9 mouse cellular contexts compared by ENCODE assay signal in the genomic region with DNA sequence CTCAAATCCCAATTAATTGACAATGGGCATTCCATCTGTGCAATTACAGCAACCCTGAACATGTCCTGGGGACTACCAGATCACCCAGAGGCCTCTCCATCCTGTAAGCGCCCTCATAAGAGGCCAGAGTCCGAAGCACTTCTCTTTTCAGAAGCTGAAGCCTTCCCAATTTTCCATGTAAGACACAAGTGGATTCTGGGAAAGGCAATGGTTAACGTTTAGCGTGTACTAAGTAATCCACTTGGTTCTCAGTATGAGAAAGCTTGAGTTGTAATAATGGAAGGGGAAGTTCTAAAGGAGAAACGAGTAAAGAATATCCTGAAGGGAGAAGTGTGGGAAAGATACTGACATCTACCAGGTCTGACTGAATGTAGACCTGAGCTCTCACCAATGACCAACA. TPM values are rescaled to one million over a fixed set of nuclear protein-coding genes. Genes with fewer than 3 reads are reported as not detected.
DNase-seq lines count a peak whose midpoint lies in the region; ATAC-seq lines count a peak whose summit lies in the region.
"Had no signal": no experiment of that assay in that cellular context is flagged by ENCODE, and none has a peak within 500 bp of the region (broad histone marks: within the 10 kb centered on the region; RNA-seq: fewer than 3 reads in every experiment).

No protein-coding gene starts in this region.

- no peaks in the 10 kb centered on the region for H3K4me1 ChIP-seq in erythroblast, embryonic 14.5 days (ENCODE audit: control insufficient read depth)
- no peaks in the 10 kb centered on the region for H3K4me1 ChIP-seq in brown adipose tissue, adult 24 weeks (ENCODE audit: control insufficient read depth, insufficient read depth, insufficient read length, low read length)
- peaks cover 9% of the 10 kb centered on the region; the same call in 1 of the 2 replicates for H3K4me1 ChIP-seq in intestine, embryonic 14.5 days (replicated peaks; ENCODE audit: control insufficient read depth, insufficient read depth, low read length)
- H3K4me1 ChIP-seq in liver, embryonic 16.5 days (ENCODE audit: control insufficient read depth, low read depth, low read length): no peaks in the 10 kb centered on the region

- H3K36me3 ChIP-seq in erythroblast, embryonic 14.5 days (ENCODE audit: control insufficient read depth): no peaks in the 10 kb centered on the region
- H3K36me3 ChIP-seq in intestine, embryonic 14.5 days (ENCODE audit: control insufficient read depth, insufficient read depth, low read length): no peaks in the 10 kb centered on the region
- no peaks in the 10 kb centered on the region for H3K36me3 ChIP-seq in liver, embryonic 16.5 days (ENCODE audit: control insufficient read depth, insufficient read depth)

- WGBS in intestine, embryonic 14.5 days: 50% methylated on average over 5 of the region's 5 CpGs
- WGBS in liver, embryonic 16.5 days (ENCODE audit: insufficient replicate concordance): 36% methylated on average over 5 of the region's 5 CpGs

- no peak overlapping the region; the same call in 1 of the 2 replicates for H3K9ac ChIP-seq in intestine, embryonic 14.5 days (ENCODE audit: low read length)
- H3K9ac ChIP-seq in liver, embryonic 16.5 days (ENCODE audit: low read depth, low read length): no peak overlapping the region

- peaks cover 13% of the 10 kb centered on the region for H3K27me3 ChIP-seq in erythroblast, embryonic 14.5 days (ENCODE audit: control insufficient read depth)
- no peaks in the 10 kb centered on the region for H3K27me3 ChIP-seq in intestine, embryonic 14.5 days (replicated peaks; ENCODE audit: control insufficient read depth, insufficient read depth, low read length)
- H3K27me3 ChIP-seq in liver, embryonic 16.5 days (ENCODE audit: control insufficient read depth, insufficient read depth, low read depth, low read length): peaks cover 4% of the 10 kb centered on the region

- H3K9me3 ChIP-seq in erythroblast, embryonic 14.5 days (ENCODE audit: control insufficient read depth, low read length): no peaks in the 10 kb centered on the region
- no peaks in the 10 kb centered on the region for H3K9me3 ChIP-seq in intestine, embryonic 14.5 days (ENCODE audit: control insufficient read depth, low read length)
- H3K9me3 ChIP-seq in liver, embryonic 16.5 days (replicated peaks; ENCODE audit: control insufficient read depth, low read length): no peaks in the 10 kb centered on the region

- no peak overlapping the region for H3K27ac ChIP-seq in brown adipose tissue, adult 24 weeks (replicated peaks; ENCODE audit: low read depth, low read length)
- no peak overlapping the region for H3K27ac ChIP-seq in intestine, embryonic 14.5 days (ENCODE audit: low read depth)
- H3K27ac ChIP-seq in liver, embryonic 16.5 days (ENCODE audit: low read length): no peak overlapping the region

- H3K4me3 ChIP-seq in erythroblast, embryonic 14.5 days (replicated peaks): peak overlapping the region; percentile 12
- peak overlapping the region; percentile 95 for H3K4me3 ChIP-seq in brown adipose tissue, adult 24 weeks (ENCODE audit: insufficient read depth, low read depth, low read length)
- peak overlapping the region; percentile 85 for H3K4me3 ChIP-seq in intestine, embryonic 14.5 days (ENCODE audit: low read depth, low read length)
- peak overlapping the region; percentile 55 for H3K4me3 ChIP-seq in liver, embryonic 16.5 days (ENCODE audit: low read depth, low read length)

- ATAC-seq in erythroblast, adult 5-6 weeks (replicated peaks; ENCODE audit: low FRiP score, poor library complexity, severe bottlenecking): no peak
- ATAC-seq in intestine, embryonic 14.5 days (replicated peaks; ENCODE audit: low FRiP score, low TSS enrichment, low read depth): no peak
- ATAC-seq in liver, embryonic 16.5 days (ENCODE audit: low read depth): no peak
- ATAC-seq in megakaryocyte progenitor cell, adult 5-6 weeks (replicated peaks; ENCODE audit: poor library complexity): no peak

- H3K4me2 ChIP-seq in intestine, embryonic 14.5 days (ENCODE audit: low read length): peak overlapping the region; percentile 69
- peak overlapping the region; percentile 49 for H3K4me2 ChIP-seq in liver, embryonic 16.5 days (ENCODE audit: low read depth, low read length)

- intact Hi-C loops in left cerebral cortex, postnatal 25 days (cut with DNase I): loop anchor here (5.0 kb wide), 3 partner anchors 135 to 185 kb away; no protein-coding TSS in a partner anchor

- DNase-seq in intestine, embryonic 14.5 days (ENCODE audit: low spot score): no peak
- no peak for DNase-seq in left cerebral cortex, postnatal 25 days (ENCODE audit: low spot score in 2 of 2)
- no peak for DNase-seq in spleen, adult 18-20 months
- DNase-seq: adrenal gland, postnatal 36 days had no signal

RNA-seq across cellular contexts. Expression of gene Arhgap42, which starts 1.4 kb away (rescaled TPM):
- 0.01 and 0.02 TPM in 2 replicates for polyA plus RNA-seq in erythroblast, embryonic 14.5 days (2012)
- not detected in 2 replicates for total RNA-seq in erythroblast, adult 5-6 weeks (2015; ENCODE audit: low replicate concordance)
- under 0.01 TPM in 1 of 2 replicates, not detected in the other for total RNA-seq in erythroblast, adult 5-6 weeks (2017; ENCODE audit: low replicate concordance)
- polyA plus RNA-seq in brown adipose tissue, adult 24 weeks (2012; ENCODE audit: insufficient read depth, insufficient read length, missing spikeins): 1.9 and 3.5 TPM in 2 replicates
- polyA plus RNA-seq in intestine, embryonic 14.5 days (2014; fragmentation: Nextera tagmentation; extraction: Ambion mirVana): 36.3 and 39.4 TPM in 2 replicates
- 6.6 and 7.4 TPM in 2 replicates for polyA plus RNA-seq in liver, embryonic 16.5 days (2015; fragmentation: Nextera tagmentation; extraction: Ambion mirVana)
- 0.12 TPM in 1 of 2 replicates, not detected in the other for total RNA-seq in megakaryocyte progenitor cell, adult 5-6 weeks (2015)
- not detected in 2 replicates for total RNA-seq in megakaryocyte progenitor cell, adult 5-6 weeks (2017)
- total RNA-seq in left cerebral cortex, postnatal 25 days (2021): 10 to 100 TPM; 10.8 to 11.9 TPM

Comparison
In these comparisons a context has a peak if more than half of its experiments do, and no peak if none do; other contexts are left out.
1. H3K4me3 ChIP-seq: peak in every context shown above with its lines; median percentile 95 in brown adipose tissue, adult 24 weeks; 85 in intestine, embryonic 14.5 days; 55 in liver, embryonic 16.5 days; 12 in erythroblast, embryonic 14.5 days.